Mouse (Mus musculus) skeletal muscle tissue, adult 2 months (tissue): ENCODE data around the gene St7.

Experiments
- DNase-seq: peaks from one replicate; pipeline ENCODE4 v3.0.0-alpha.2; 2012; ENCODE audit warnings: low read depth, low spot score

Gene St7

GRCm38 (mm10) chr6:17719423-17719822 lies 26.7 kb downstream of the St7 start:
- DNase-seq = no peak

- no peak for DNase-seq
These were observed 27.3 kb downstream of the St7 start for GRCm38 (mm10) chr6:17720022-17720421.

- no peak for DNase-seq
These were observed 29.0 kb downstream of the St7 start for GRCm38 (mm10) chr6:17721706-17722105.

GRCm38 (mm10) chr6:17725841-17726460 lies 33.2 kb downstream of the St7 start:
- DNase-seq = peak; percentile 64

- DNase-seq = no peak
These were observed 34.5 kb downstream of the St7 start for GRCm38 (mm10) chr6:17727241-17727640.

- no peak for DNase-seq
These were observed 35.4 kb downstream of the St7 start for GRCm38 (mm10) chr6:17727891-17728790.

- no peak for DNase-seq
These were observed 37.4 kb downstream of the St7 start for GRCm38 (mm10) chr6:17730122-17730521.

- no peak for DNase-seq
These were observed 39.0 kb downstream of the St7 start for GRCm38 (mm10) chr6:17731694-17732093.

- DNase-seq = no peak
These were observed 41.2 kb downstream of the St7 start for GRCm38 (mm10) chr6:17733951-17734411.

- DNase-seq = no peak
These were observed 44.7 kb downstream of the St7 start for GRCm38 (mm10) chr6:17737262-17737948.

- DNase-seq = no peak
These were observed 47.4 kb downstream of the St7 start for GRCm38 (mm10) chr6:17740128-17740527.

GRCm38 (mm10) chr6:17741639-17742038 lies 48.9 kb downstream of the St7 start:
- no peak for DNase-seq

- no peak for DNase-seq
These were observed 49.5 kb downstream of the St7 start for GRCm38 (mm10) chr6:17742209-17742608.

- no peak for DNase-seq
These were observed 50.6 kb downstream of the St7 start for GRCm38 (mm10) chr6:17743325-17743724.

GRCm38 (mm10) chr6:17747724-17748123 lies 55.0 kb downstream of the St7 start:
- no peak for DNase-seq

- peak; percentile 22 for DNase-seq
These were observed 56.3 kb downstream of the St7 start for GRCm38 (mm10) chr6:17748866-17749582.

GRCm38 (mm10) chr6:17749596-17749995 lies 56.9 kb downstream of the St7 start:
- DNase-seq = no peak

- no peak for DNase-seq
These were observed 57.4 kb downstream of the St7 start for GRCm38 (mm10) chr6:17750041-17750660.

- DNase-seq = no peak
These were observed 58.2 kb downstream of the St7 start for GRCm38 (mm10) chr6:17750957-17751356.

- no peak for DNase-seq
These were observed 63.2 kb downstream of the St7 start for GRCm38 (mm10) chr6:17755902-17756301.

- DNase-seq = no peak
These were observed 65.8 kb downstream of the St7 start for GRCm38 (mm10) chr6:17758568-17758967.
